Mouse (Mus musculus): ENCODE results near the gene Gm45799. TPM values are rescaled to one million over a fixed set of nuclear protein-coding genes. Genes with fewer than 3 reads are reported as not detected.

The Gm45799 gene
- total and polyA plus RNA-seq, 2 experiments from 2014 or later = 11.3 to 55.3 TPM

GRCm38 (mm10) chr7:105721916-105722315 lies 81.6 kb downstream of the Gm45799 start:
- Histone ChIP-seq H3K4me3 (ENCODE audit: low read depth, low read length) (no peak overlapping the region), H3K4me2 (ENCODE audit: low read depth, low read length, poor library complexity, severe bottlenecking) (no peak overlapping the region), H3K27ac (ENCODE audit: low read depth, low read length) (no peak overlapping the region), H3K27me3 (ENCODE audit: insufficient read depth, low read length) (no peaks in the 10 kb centered on the region), H3K9me3 (ENCODE audit: low read length) (no peaks in the 10 kb centered on the region), H3K36me3 (ENCODE audit: insufficient read depth, low read length) (0 out of 2 replicates have a peak, but pooled peaks cover 4% of the 10 kb centered on the region), H3K4me1 (ENCODE audit: insufficient read depth, low read length) (no peaks in the 10 kb centered on the region), H3K9ac (replicated peaks; ENCODE audit: low read length, poor library complexity, severe bottlenecking) (no peak overlapping the region)
- ATAC-seq (ENCODE audit: low FRiP score) = no peak
- no peak for TF ChIP-seq CTCF (IDR thresholded peaks at IDR 0.05)
- WGBS = 76% methylated on average over 2 of the region's 2 CpGs
- DNase-seq (ENCODE audit: low spot score) = no peak

- Histone ChIP-seq H3K4me2 (ENCODE audit: low read depth, low read length, poor library complexity, severe bottlenecking) (no peak overlapping the region), H3K9ac (replicated peaks; ENCODE audit: low read length, poor library complexity, severe bottlenecking) (no peak overlapping the region), H3K27me3 (ENCODE audit: insufficient read depth, low read length) (no peaks in the 10 kb centered on the region), H3K4me3 (ENCODE audit: low read depth, low read length) (no peak overlapping the region), H3K27ac (ENCODE audit: low read depth, low read length) (no peak overlapping the region; the same call in 1 of the 2 replicates), H3K4me1 (ENCODE audit: insufficient read depth, low read length) (no peaks in the 10 kb centered on the region), H3K36me3 (ENCODE audit: insufficient read depth, low read length) (no peaks in the 10 kb centered on the region), H3K9me3 (ENCODE audit: low read length) (no peaks in the 10 kb centered on the region)
- peak; percentile 93 for TF ChIP-seq CTCF (IDR thresholded peaks at IDR 0.05)
- peak; percentile 86 for DNase-seq (ENCODE audit: low spot score)
- ATAC-seq (ENCODE audit: low FRiP score) = peak; percentile 80
- WGBS = 81% methylated on average over 4 of the region's 4 CpGs
Measured at GRCm38 (mm10) chr7:105726144-105726979, 86.0 kb downstream of the Gm45799 start.

- H3K4me2 ChIP-seq (ENCODE audit: low read depth, low read length, poor library complexity, severe bottlenecking) = no peak overlapping the region
- H3K27ac ChIP-seq (ENCODE audit: low read depth, low read length) = no peak overlapping the region; the same call in 1 of the 2 replicates
- H3K4me3 ChIP-seq (ENCODE audit: low read depth, low read length) = no peak overlapping the region
- no peak overlapping the region for H3K9ac ChIP-seq (replicated peaks; ENCODE audit: low read length, poor library complexity, severe bottlenecking)
- H3K27me3 ChIP-seq (ENCODE audit: insufficient read depth, low read length) = no peaks in the 10 kb centered on the region
- no peak for DNase-seq (ENCODE audit: low spot score)
- ATAC-seq (ENCODE audit: low FRiP score) = no peak
- no peak for TF ChIP-seq CTCF (IDR thresholded peaks at IDR 0.05)
- no peaks in the 10 kb centered on the region for H3K4me1 ChIP-seq (ENCODE audit: insufficient read depth, low read length)
- WGBS = 89% methylated on average over 4 of the region's 4 CpGs
- H3K9me3 ChIP-seq (ENCODE audit: low read length) = no peaks in the 10 kb centered on the region
- H3K36me3 ChIP-seq (ENCODE audit: insufficient read depth, low read length) = no peaks in the 10 kb centered on the region
Measured at GRCm38 (mm10) chr7:105726980-105727325, 86.6 kb downstream of the Gm45799 start.

DNA sequence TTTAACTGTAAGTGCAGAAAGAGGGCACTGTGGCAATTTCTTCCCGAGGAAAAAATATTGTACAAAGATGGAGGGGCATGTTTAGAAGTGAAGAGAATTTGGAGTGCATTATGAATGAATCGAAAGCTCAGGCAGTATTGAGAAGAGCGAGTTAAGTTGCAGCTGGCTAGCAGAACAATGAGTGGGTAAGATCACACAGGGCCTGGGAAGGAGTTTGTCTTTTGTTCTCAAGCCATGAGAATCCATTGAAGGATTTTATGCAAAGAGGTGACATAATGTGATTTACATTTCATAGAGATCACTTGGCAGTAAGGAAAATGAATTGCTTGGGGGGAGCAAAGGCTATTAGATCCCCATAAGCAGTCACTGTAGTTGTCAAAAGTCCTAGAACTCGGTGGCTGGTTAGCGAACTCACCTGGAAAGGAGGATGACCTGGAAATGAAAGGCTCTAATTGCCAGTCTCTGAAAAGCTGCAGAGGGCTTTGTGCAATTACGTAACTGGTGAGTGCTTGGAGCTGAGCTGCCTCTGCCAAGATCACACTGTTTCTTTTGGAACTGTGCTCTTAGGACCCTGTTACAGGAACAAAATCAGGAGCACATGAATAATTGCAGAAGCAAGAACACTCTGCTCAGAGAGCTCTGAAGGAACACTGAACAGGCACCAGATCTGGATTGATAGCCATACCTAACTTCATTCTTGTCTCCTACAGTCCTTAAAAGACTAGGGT lies 88.5 kb downstream of the Gm45799 start:
- Histone ChIP-seq H3K4me2 (ENCODE audit: low read depth, low read length, poor library complexity, severe bottlenecking) (no peak overlapping the region), H3K4me1 (ENCODE audit: insufficient read depth, low read length) (no peaks in the 10 kb centered on the region), H3K9ac (replicated peaks; ENCODE audit: low read length, poor library complexity, severe bottlenecking) (no peak overlapping the region; the same call in 1 of the 2 replicates), H3K36me3 (ENCODE audit: insufficient read depth, low read length) (peaks cover 14% of the 10 kb centered on the region), H3K9me3 (ENCODE audit: low read length) (no peaks in the 10 kb centered on the region), H3K27ac (ENCODE audit: low read depth, low read length) (peak overlapping the region; percentile 14; the same call in 1 of the 2 replicates), H3K4me3 (ENCODE audit: low read depth, low read length) (no peak overlapping the region), H3K27me3 (ENCODE audit: insufficient read depth, low read length) (no peaks in the 10 kb centered on the region)
- 28% methylated on average over 6 of the region's 6 CpGs for WGBS
- DNase-seq (ENCODE audit: low spot score) (peak; percentile 40), ATAC-seq (ENCODE audit: low FRiP score) (no peak)
- TF ChIP-seq CTCF (IDR thresholded peaks at IDR 0.05) = peak; percentile 39; the same call in 1 of the 2 replicates

GRCm38 (mm10) chr7:105733836-105734235 lies 93.5 kb downstream of the Gm45799 start:
- H3K27ac ChIP-seq (ENCODE audit: low read depth, low read length) = no peak overlapping the region
- H3K27me3 ChIP-seq (ENCODE audit: insufficient read depth, low read length) = no peaks in the 10 kb centered on the region
- 95% methylated on average over 11 of the region's 11 CpGs for WGBS
- H3K36me3 ChIP-seq (ENCODE audit: insufficient read depth, low read length) = peaks cover 20% of the 10 kb centered on the region
- H3K4me2 ChIP-seq (ENCODE audit: low read depth, low read length, poor library complexity, severe bottlenecking) = no peak overlapping the region
- no peak overlapping the region for H3K4me3 ChIP-seq (ENCODE audit: low read depth, low read length)
- no peak for DNase-seq (ENCODE audit: low spot score)
- no peaks in the 10 kb centered on the region for H3K9me3 ChIP-seq (ENCODE audit: low read length)
- peaks cover 6% of the 10 kb centered on the region; the same call in 1 of the 2 replicates for H3K4me1 ChIP-seq (ENCODE audit: insufficient read depth, low read length)
- no peak for ATAC-seq (ENCODE audit: low FRiP score)
- TF ChIP-seq CTCF (IDR thresholded peaks at IDR 0.05) = no peak
- H3K9ac ChIP-seq (replicated peaks; ENCODE audit: low read length, poor library complexity, severe bottlenecking) = no peak overlapping the region

Other genes starting within 250 kb of the Gm45799 start
- 33.4 and 35.8 TPM in 2 replicates for gene Fam160a2, start 240.5 kb upstream of the Gm45799 start, total RNA-seq (2014; rRNA removed)
- gene Fam160a2, start 240.5 kb upstream of the Gm45799 start, polyA plus RNA-seq (2015; fragmentation: Nextera tagmentation; extraction: Ambion mirVana) = 37.3 and 37.6 TPM in 2 replicates
- gene Cnga4, start 236.0 kb upstream of the Gm45799 start, total RNA-seq (2014; rRNA removed) = 0.49 TPM in 1 of 2 replicates, not detected in the other
- gene Cnga4, start 236.0 kb upstream of the Gm45799 start, polyA plus RNA-seq (2015; fragmentation: Nextera tagmentation; extraction: Ambion mirVana) = 0.21 and 0.26 TPM in 2 replicates
- gene Cckbr, start 214.8 kb upstream of the Gm45799 start, total RNA-seq (2014; rRNA removed) = 9.9 and 12.0 TPM in 2 replicates
- gene Cckbr, start 214.8 kb upstream of the Gm45799 start, polyA plus RNA-seq (2015; fragmentation: Nextera tagmentation; extraction: Ambion mirVana) = 6.3 and 7.7 TPM in 2 replicates
- 24.8 and 33.5 TPM in 2 replicates for gene Cavin3, start 158.3 kb upstream of the Gm45799 start, total RNA-seq (2014; rRNA removed)
- gene Cavin3, start 158.3 kb upstream of the Gm45799 start, polyA plus RNA-seq (2015; fragmentation: Nextera tagmentation; extraction: Ambion mirVana) = 34.6 and 40.4 TPM in 2 replicates
- gene Smpd1, start 86.2 kb upstream of the Gm45799 start, total RNA-seq (2014; rRNA removed) = 162 and 182 TPM in 2 replicates
- 115 and 127 TPM in 2 replicates for gene Smpd1, start 86.2 kb upstream of the Gm45799 start, polyA plus RNA-seq (2015; fragmentation: Nextera tagmentation; extraction: Ambion mirVana)
- 391 and 571 TPM in 2 replicates for gene Apbb1, start 58.9 kb upstream of the Gm45799 start, total RNA-seq (2014; rRNA removed)
- 341 and 372 TPM in 2 replicates for gene Apbb1, start 58.9 kb upstream of the Gm45799 start, polyA plus RNA-seq (2015; fragmentation: Nextera tagmentation; extraction: Ambion mirVana)
- not detected in 2 replicates for gene Hpx, start 40.4 kb upstream of the Gm45799 start, total RNA-seq (2014; rRNA removed)
- gene Hpx, start 40.4 kb upstream of the Gm45799 start, polyA plus RNA-seq (2015; fragmentation: Nextera tagmentation; extraction: Ambion mirVana) = 0.20 TPM in 1 of 2 replicates, not detected in the other
- gene Trim3, start 7.0 kb upstream of the Gm45799 start, total RNA-seq (2014; rRNA removed) = 164 and 171 TPM in 2 replicates
- 108 and 109 TPM in 2 replicates for gene Trim3, start 7.0 kb upstream of the Gm45799 start, polyA plus RNA-seq (2015; fragmentation: Nextera tagmentation; extraction: Ambion mirVana)
- gene Timm10b, start 496 bp upstream of the Gm45799 start, total RNA-seq (2014; rRNA removed) = 36.4 and 107 TPM in 2 replicates
- 170 and 179 TPM in 2 replicates for gene Timm10b, start 496 bp upstream of the Gm45799 start, polyA plus RNA-seq (2015; fragmentation: Nextera tagmentation; extraction: Ambion mirVana)
- gene Arfip2, start 136 bp upstream of the Gm45799 start, total RNA-seq (2014; rRNA removed) = 62.1 and 90.0 TPM in 2 replicates
- 84.9 and 95.3 TPM in 2 replicates for gene Arfip2, start 136 bp upstream of the Gm45799 start, polyA plus RNA-seq (2015; fragmentation: Nextera tagmentation; extraction: Ambion mirVana)
- 3.8 and 5.2 TPM in 2 replicates for gene Dnhd1, start 10.3 kb downstream of the Gm45799 start, total RNA-seq (2014; rRNA removed)
- 1.8 and 1.9 TPM in 2 replicates for gene Dnhd1, start 10.3 kb downstream of the Gm45799 start, polyA plus RNA-seq (2015; fragmentation: Nextera tagmentation; extraction: Ambion mirVana)
- 122 and 130 TPM in 2 replicates for gene Ilk, start 96.0 kb downstream of the Gm45799 start, total RNA-seq (2014; rRNA removed)
- 139 and 154 TPM in 2 replicates for gene Ilk, start 96.0 kb downstream of the Gm45799 start, polyA plus RNA-seq (2015; fragmentation: Nextera tagmentation; extraction: Ambion mirVana)
- gene Rrp8, start 96.8 kb downstream of the Gm45799 start, total RNA-seq (2014; rRNA removed) = 19.1 and 29.3 TPM in 2 replicates
- gene Rrp8, start 96.8 kb downstream of the Gm45799 start, polyA plus RNA-seq (2015; fragmentation: Nextera tagmentation; extraction: Ambion mirVana) = 16.1 and 19.4 TPM in 2 replicates
- gene Taf10, start 103.8 kb downstream of the Gm45799 start, total RNA-seq (2014; rRNA removed) = 65.7 and 87.1 TPM in 2 replicates
- 91.2 and 102 TPM in 2 replicates for gene Taf10, start 103.8 kb downstream of the Gm45799 start, polyA plus RNA-seq (2015; fragmentation: Nextera tagmentation; extraction: Ambion mirVana)
- 38.3 and 66.8 TPM in 2 replicates for gene Tpp1, start 111.7 kb downstream of the Gm45799 start, total RNA-seq (2014; rRNA removed)
- 41.3 and 42.2 TPM in 2 replicates for gene Tpp1, start 111.7 kb downstream of the Gm45799 start, polyA plus RNA-seq (2015; fragmentation: Nextera tagmentation; extraction: Ambion mirVana)
- gene Dchs1, start 147.1 kb downstream of the Gm45799 start, total RNA-seq (2014; rRNA removed) = 101 and 105 TPM in 2 replicates
- 7.0 and 7.5 TPM in 2 replicates for gene Dchs1, start 147.1 kb downstream of the Gm45799 start, polyA plus RNA-seq (2015; fragmentation: Nextera tagmentation; extraction: Ambion mirVana)
- gene Mrpl17, start 170.5 kb downstream of the Gm45799 start, total RNA-seq (2014; rRNA removed) = 16.6 and 18.6 TPM in 2 replicates
- 173 and 192 TPM in 2 replicates for gene Mrpl17, start 170.5 kb downstream of the Gm45799 start, polyA plus RNA-seq (2015; fragmentation: Nextera tagmentation; extraction: Ambion mirVana)